Mouse (Mus musculus) heart, postnatal 4 days (tissue): ENCODE measurements at regions not wholly inside any gene's neighbourhood (a gene's known extent, or its start where the extent isn't known, plus 50 kb on each side); places are given as distances from the start of the nearest gene placed in this dataset.
A peak's percentile ranks its signal among the peaks of the same experiment; 100 is the strongest.

Experiments
- DNase-seq: peaks from one replicate; pipeline ENCODE4 v3.0.0; 2021

- no peak for DNase-seq
These were observed 81.6 kb upstream of the Stx16 start for GRCm38 (mm10) chr2:173994301-173995073.

GRCm38 (mm10) chr2:174004666-174005065 lies 71.4 kb upstream of the Stx16 start:
- DNase-seq: no peak

GRCm38 (mm10) chr2:174007976-174008349 lies 68.1 kb upstream of the Stx16 start:
- DNase-seq: no peak

- DNase-seq: no peak
These were observed 67.5 kb upstream of the Stx16 start for GRCm38 (mm10) chr2:174008350-174009218.

- DNase-seq: no peak
These were observed 66.1 kb upstream of the Stx16 start for GRCm38 (mm10) chr2:174010038-174010437.

GRCm38 (mm10) chr2:174011399-174011798 lies 64.7 kb upstream of the Stx16 start:
- no peak for DNase-seq

- DNase-seq: no peak
These were observed 61.7 kb upstream of the Stx16 start for GRCm38 (mm10) chr2:174014361-174014760.

- no peak for DNase-seq
These were observed 60.8 kb upstream of the Stx16 start for GRCm38 (mm10) chr2:174015283-174015682.

- no peak for DNase-seq
These were observed 60.0 kb upstream of the Stx16 start for GRCm38 (mm10) chr2:174016068-174016467.

GRCm38 (mm10) chr2:174017042-174017441 lies 59.1 kb upstream of the Stx16 start:
- DNase-seq: no peak

- DNase-seq: no peak
These were observed 58.5 kb upstream of the Stx16 start for GRCm38 (mm10) chr2:174017596-174017995.

- no peak for DNase-seq
These were observed 58.1 kb upstream of the Stx16 start for GRCm38 (mm10) chr2:174018002-174018401.

- DNase-seq: no peak
These were observed 57.1 kb upstream of the Stx16 start for GRCm38 (mm10) chr2:174018986-174019385.

GRCm38 (mm10) chr2:174019970-174020369 lies 56.1 kb upstream of the Stx16 start:
- DNase-seq: no peak

- DNase-seq: no peak
These were observed 55.7 kb upstream of the Stx16 start for GRCm38 (mm10) chr2:174020447-174020846.

- no peak for DNase-seq
These were observed 54.6 kb upstream of the Stx16 start for GRCm38 (mm10) chr2:174021538-174021937.

- DNase-seq: peak; percentile 46
These were observed 53.8 kb upstream of the Stx16 start for GRCm38 (mm10) chr2:174022292-174022691.

GRCm38 (mm10) chr2:174025181-174025870 lies 50.8 kb upstream of the Stx16 start:
- no peak for DNase-seq
